Mouse (Mus musculus) right cerebral cortex, adult 2 months (tissue): Measurements from ENCODE around the gene F3.

Source experiments
- DNase-seq, 2 experiments: peaks; one replicate each; pipeline ENCODE4 v3.0.0; 2021 to 2022; ENCODE audit warnings: low spot score in 2 of 2

The F3 gene

GRCm38 (mm10) chr3:121722971-121723844 is at the start of gene F3:
TSS of gene F3 (plus strand) at chr3:121723537.
- DNase-seq: peak; percentile 63 to 71

- DNase-seq: no peak
Measured at GRCm38 (mm10) chr3:121678935-121679334, 44.4 kb upstream of the F3 start.

- no peak for DNase-seq
Measured at GRCm38 (mm10) chr3:121679443-121679842, 43.9 kb upstream of the F3 start.

GRCm38 (mm10) chr3:121680187-121680586 is 43.1 kb upstream of the F3 start:
- DNase-seq: no peak

GRCm38 (mm10) chr3:121682439-121683411 is 40.6 kb upstream of the F3 start:
- DNase-seq: no peak

GRCm38 (mm10) chr3:121684552-121684951 is 38.8 kb upstream of the F3 start:
- DNase-seq: no peak

- DNase-seq: no peak
Measured at GRCm38 (mm10) chr3:121684963-121685362, 38.4 kb upstream of the F3 start.

GRCm38 (mm10) chr3:121685985-121686384 is 37.4 kb upstream of the F3 start:
- DNase-seq: no peak

- DNase-seq: peak; percentile 31 to 57
Measured at GRCm38 (mm10) chr3:121686408-121686911, 36.9 kb upstream of the F3 start.

- no peak for DNase-seq
Measured at GRCm38 (mm10) chr3:121687741-121688140, 35.6 kb upstream of the F3 start.

- no peak for DNase-seq
Measured at GRCm38 (mm10) chr3:121689029-121689428, 34.3 kb upstream of the F3 start.

- no peak for DNase-seq
Measured at GRCm38 (mm10) chr3:121689697-121690096, 33.6 kb upstream of the F3 start.

- no peak for DNase-seq
Measured at GRCm38 (mm10) chr3:121693001-121693730, 30.2 kb upstream of the F3 start.

GRCm38 (mm10) chr3:121693746-121694145 is 29.6 kb upstream of the F3 start:
- no peak for DNase-seq

- DNase-seq: no peak
Measured at GRCm38 (mm10) chr3:121697169-121697568, 26.2 kb upstream of the F3 start.

GRCm38 (mm10) chr3:121699401-121699800 is 23.9 kb upstream of the F3 start:
- no peak for DNase-seq

- no peak for DNase-seq
Measured at GRCm38 (mm10) chr3:121699849-121700248, 23.5 kb upstream of the F3 start.

- peak; percentile 28 to 60 for DNase-seq
Measured at GRCm38 (mm10) chr3:121700364-121700952, 22.9 kb upstream of the F3 start.

- no peak for DNase-seq
Measured at GRCm38 (mm10) chr3:121703155-121703879, 20.0 kb upstream of the F3 start.

GRCm38 (mm10) chr3:121703880-121704243 is 19.5 kb upstream of the F3 start:
- no peak for DNase-seq
